Mouse (Mus musculus): ENCODE data around the gene Krtap31-2.
A peak's percentile ranks its signal among the peaks of the same experiment; 100 is the strongest.

Gene Krtap31-2

GRCm38 (mm10) chr11:99935991-99936390 lies at the start of gene Krtap31-2:
Gene Krtap31-2 (plus strand): TSS chr11:99936291.
- no peak for DNase-seq (ENCODE audit: low read depth, low spot score)

GRCm38 (mm10) chr11:99907620-99908019 lies 28.5 kb upstream of the Krtap31-2 start, which contains the start of gene Krtap31-1:
Gene Krtap31-1 (plus strand): TSS chr11:99907920.
- DNase-seq (ENCODE audit: low read depth, low spot score), result no peak

GRCm38 (mm10) chr11:99914451-99914850 lies 21.6 kb upstream of the Krtap31-2 start, which contains the start of gene Gm11565:
Gene Gm11565 (plus strand): TSS chr11:99914751.
- no peak for DNase-seq (ENCODE audit: low read depth, low spot score)

- DNase-seq (ENCODE audit: low read depth, low spot score), result peak; percentile 72
These were observed 1.7 kb downstream of the Krtap31-2 start for GRCm38 (mm10) chr11:99937751-99938264.

- DNase-seq (ENCODE audit: low read depth, low spot score), result no peak
These were observed 12.1 kb downstream of the Krtap31-2 start, which contains the start of gene Krtap9-5 for GRCm38 (mm10) chr11:99948175-99948574. Gene Krtap9-5 (plus strand): TSS chr11:99948475.

- DNase-seq (ENCODE audit: low read depth, low spot score), result peak; percentile 59
These were observed 28.1 kb downstream of the Krtap31-2 start for GRCm38 (mm10) chr11:99964213-99964612.

- DNase-seq (ENCODE audit: low read depth, low spot score), result no peak
These were observed 29.9 kb downstream of the Krtap31-2 start for GRCm38 (mm10) chr11:99965961-99966360.

GRCm38 (mm10) chr11:99978953-99979352 lies 42.9 kb downstream of the Krtap31-2 start, which contains the start of gene Krtap29-1:
Gene Krtap29-1 (minus strand): TSS chr11:99979053.
- DNase-seq (ENCODE audit: low read depth, low spot score), result no peak

- DNase-seq (ENCODE audit: low read depth, low spot score), result no peak
These were observed 46.6 kb downstream of the Krtap31-2 start for GRCm38 (mm10) chr11:99982731-99983130.

GRCm38 (mm10) chr11:99983442-99983841 lies 47.4 kb downstream of the Krtap31-2 start:
- no peak for DNase-seq (ENCODE audit: low read depth, low spot score)

GRCm38 (mm10) chr11:99985291-99986092 lies 49.4 kb downstream of the Krtap31-2 start:
- DNase-seq (ENCODE audit: low read depth, low spot score), result no peak

GRCm38 (mm10) chr11:99986180-99986647 lies 50.1 kb downstream of the Krtap31-2 start, which contains the start of gene Krtap16-1:
Gene Krtap16-1 (minus strand): TSS chr11:99986597.
- no peak for DNase-seq (ENCODE audit: low read depth, low spot score)

Measured in ES-CJ7 (cell line).